Mouse (Mus musculus) R1 (cell line): ENCODE results near the gene Ppp1r18.

Experiments
- DNase-seq: peaks from one replicate; pipeline ENCODE4 v3.0.0-alpha.2; 2018; ENCODE audit warnings: low read depth, low spot score

Ppp1r18 gene

GRCm38 (mm10) chr17:35869346-35870067, 4.1 kb downstream of the Ppp1r18 start:
- DNase-seq: peak; percentile 91

- peak; percentile 93 for DNase-seq
Measured at GRCm38 (mm10) chr17:35870151-35870883, 4.9 kb downstream of the Ppp1r18 start.

DNA sequence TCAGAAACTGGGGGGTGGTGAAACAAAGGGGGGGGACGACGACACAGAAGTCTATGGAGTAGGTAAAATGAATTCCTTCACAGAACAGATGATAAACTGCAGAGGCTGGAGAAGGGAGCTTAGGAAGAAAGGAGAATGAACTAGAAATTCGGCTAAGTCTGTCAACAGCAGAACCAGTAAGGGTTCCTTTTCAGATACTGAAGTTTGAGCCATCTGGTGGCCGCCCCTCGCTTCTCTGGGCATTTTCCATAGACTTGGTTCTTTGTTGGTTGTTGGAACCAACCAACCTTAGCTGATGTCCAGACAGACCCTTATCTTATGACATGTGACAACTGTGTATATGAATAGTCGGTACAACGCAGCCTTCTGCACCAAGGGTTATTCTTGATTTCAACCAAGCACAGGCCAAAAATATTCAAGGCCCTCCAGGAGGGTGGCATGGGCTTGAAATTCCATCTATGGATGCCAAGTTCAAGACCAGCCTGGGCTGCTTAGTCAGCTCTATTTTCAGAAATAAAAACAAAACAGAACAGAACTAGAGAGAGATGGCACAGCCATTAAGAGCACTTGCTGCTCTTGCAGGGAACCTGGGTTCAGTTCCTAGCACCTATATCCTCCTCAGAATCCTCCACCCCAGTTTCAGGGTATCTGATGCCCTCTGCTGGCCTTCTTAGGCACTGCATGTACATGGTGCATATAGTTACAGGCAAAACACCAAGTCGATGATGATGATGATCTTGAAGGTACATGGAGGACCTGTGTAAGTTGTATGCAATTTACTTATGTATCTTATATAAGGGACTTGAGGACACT, 5.7 kb downstream of the Ppp1r18 start:
- DNase-seq: peak; percentile 86

GRCm38 (mm10) chr17:35873774-35874519, 8.6 kb downstream of the Ppp1r18 start:
- DNase-seq: peak; percentile 81

- no peak for DNase-seq
Measured at GRCm38 (mm10) chr17:35874721-35875120, 9.3 kb downstream of the Ppp1r18 start.

- peak; percentile 98 for DNase-seq
Measured at GRCm38 (mm10) chr17:35879245-35880057, 14.1 kb downstream of the Ppp1r18 start, which contains the start of gene Dhx16. TSS of gene Dhx16 (plus strand) at chr17:35879819.

GRCm38 (mm10) chr17:35882924-35883323, 17.5 kb downstream of the Ppp1r18 start:
- DNase-seq: no peak

- DNase-seq: no peak
Measured at GRCm38 (mm10) chr17:35883777-35884176, 18.4 kb downstream of the Ppp1r18 start.

GRCm38 (mm10) chr17:35887725-35888124, 22.3 kb downstream of the Ppp1r18 start:
- peak; percentile 90 for DNase-seq

GRCm38 (mm10) chr17:35896781-35897643, 31.6 kb downstream of the Ppp1r18 start, which contains the start of gene 2310061I04Rik:
TSS of gene 2310061I04Rik (minus strand) at chr17:35897431.
- DNase-seq: peak; percentile 93

- peak; percentile 83 for DNase-seq
Measured at GRCm38 (mm10) chr17:35897644-35898573, 32.5 kb downstream of the Ppp1r18 start.

- DNase-seq: no peak
Measured at GRCm38 (mm10) chr17:35900636-35901035, 35.2 kb downstream of the Ppp1r18 start.

DNA sequence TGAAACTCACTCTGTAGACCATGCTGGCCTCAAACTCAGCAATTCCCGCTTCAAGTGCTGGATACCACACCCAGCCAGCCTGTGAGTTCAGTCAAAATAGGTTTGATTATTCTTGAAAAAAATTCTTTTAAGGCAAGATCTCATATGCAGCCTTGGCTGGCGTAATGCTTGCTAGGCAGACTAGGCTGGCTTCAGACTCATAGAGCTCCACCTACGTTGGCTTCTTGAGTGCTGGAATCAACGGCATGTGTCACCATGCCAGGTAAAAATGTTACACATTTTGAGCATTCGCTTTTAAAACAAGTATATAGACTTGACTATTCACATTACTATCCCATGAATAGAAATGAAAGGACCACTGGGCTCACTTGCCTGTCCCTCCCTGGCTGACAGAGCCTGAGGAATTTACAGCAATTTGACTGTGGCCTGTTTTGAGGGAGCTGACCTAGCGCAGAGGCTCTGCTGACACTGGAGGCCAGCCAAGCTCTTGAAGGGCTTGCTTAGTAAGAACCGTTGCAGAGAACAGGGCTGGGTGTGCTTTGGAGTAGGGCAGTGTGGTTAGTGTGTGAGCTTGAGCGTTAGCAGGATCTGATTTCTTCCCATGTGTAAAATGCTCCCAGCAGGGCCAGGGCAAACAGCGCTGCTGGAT, 38.1 kb downstream of the Ppp1r18 start:
- no peak for DNase-seq

GRCm38 (mm10) chr17:35903992-35904355, 38.6 kb downstream of the Ppp1r18 start:
- no peak for DNase-seq

DNA sequence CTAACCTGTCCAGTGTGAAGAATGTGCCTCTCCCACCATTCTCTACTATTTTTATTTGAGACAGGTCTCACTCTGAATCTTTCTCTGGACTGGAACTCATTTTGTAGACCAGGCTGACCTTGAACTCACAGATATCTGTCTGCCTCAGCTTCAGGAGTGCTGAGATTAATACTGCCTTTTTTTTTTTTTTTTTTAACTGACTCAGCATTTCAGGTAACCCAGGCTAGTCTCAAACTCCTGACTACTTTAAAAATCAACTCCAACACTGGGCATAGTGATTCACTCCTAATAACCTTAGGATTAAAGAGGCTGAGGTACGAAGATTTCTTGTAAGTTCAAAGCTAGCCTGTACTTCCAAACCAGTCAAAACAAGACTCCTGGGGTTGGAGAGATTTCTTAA, 40.2 kb downstream of the Ppp1r18 start:
- DNase-seq: no peak

GRCm38 (mm10) chr17:35907609-35908008, 42.2 kb downstream of the Ppp1r18 start:
- DNase-seq: no peak

DNA sequence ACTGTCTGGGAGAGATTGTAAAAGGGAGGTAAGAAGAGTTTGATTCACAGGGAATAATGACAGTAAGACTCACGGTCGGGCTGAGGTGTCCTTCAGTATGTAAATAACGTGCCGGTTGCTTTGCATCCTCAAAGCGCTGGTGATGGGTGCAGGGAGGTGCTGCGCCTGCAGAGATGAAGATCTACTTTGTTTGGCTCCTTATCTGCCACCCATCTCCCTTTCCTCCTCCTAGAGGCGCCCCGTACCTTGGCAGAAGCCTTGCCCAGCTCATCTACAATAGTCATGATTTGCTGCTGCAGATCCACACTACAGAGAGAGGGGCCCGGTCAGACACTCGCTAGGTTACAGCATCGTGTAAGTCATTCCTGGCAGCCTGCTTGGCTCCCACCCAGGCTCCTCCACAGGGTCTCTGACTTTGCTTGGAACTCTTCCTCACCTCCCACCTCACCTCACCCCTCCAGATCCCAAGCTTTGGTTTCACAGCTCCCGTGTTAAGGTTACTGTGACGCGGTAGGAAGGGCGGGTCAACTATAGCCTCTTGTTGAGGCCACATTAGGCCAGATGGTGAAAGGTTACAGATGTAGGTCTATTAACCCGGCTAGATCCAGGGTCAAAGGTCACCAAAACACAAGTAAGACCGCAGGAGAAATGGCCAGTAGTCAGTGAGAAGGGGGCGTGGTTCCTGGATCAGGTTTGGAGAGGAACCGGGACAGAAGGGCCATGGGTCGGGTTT, 44.0 kb downstream of the Ppp1r18 start:
- DNase-seq: no peak
